Comparison of ENCODE assay signal across 14 mouse cellular contexts in genomic region chr4:130914527-130914926, GRCm38 (mm10). TPM values are rescaled to one million over a fixed set of nuclear protein-coding genes. Genes with fewer than 3 reads are reported as not detected.
DNase-seq lines count a peak whose midpoint lies in the region; TF ChIP-seq lines count a peak whose summit lies in the region.
"Had no signal": no experiment of that assay in that cellular context is flagged by ENCODE, and none has a peak within 500 bp of the region (broad histone marks: within the 10 kb centered on the region; RNA-seq: fewer than 3 reads in every experiment).

No protein-coding gene starts in this region.

- peaks cover 77% of the 10 kb centered on the region for H3K79me2 ChIP-seq in CH12.LX (replicated peaks; ENCODE audit: control insufficient read depth, extremely low read depth, insufficient read depth, poor library complexity, severe bottlenecking)

- H3K4me1 ChIP-seq in lung, adult 2 months (ENCODE audit: control insufficient read depth, insufficient read depth, low read length), result no peaks in the 10 kb centered on the region; the same call in 1 of the 2 replicates
- peaks cover 15 to 59% of the 10 kb centered on the region in 2 experiments for H3K4me1 ChIP-seq in CH12.LX (ENCODE audit: control insufficient read depth in 1 of 2, insufficient read depth in 2 of 2)
- H3K4me1 ChIP-seq in bone marrow macrophage, adult 2 months (ENCODE audit: control insufficient read depth, insufficient read depth, low read length), result peaks cover 37% of the 10 kb centered on the region
- H3K4me1 ChIP-seq in small intestine, adult 2 months (ENCODE audit: control insufficient read depth, insufficient read depth, insufficient read length, low read length), result no peaks in the 10 kb centered on the region; the same call in 1 of the 2 replicates
- peaks cover under 1% of the 10 kb centered on the region; the same call in 1 of the 2 replicates for H3K4me1 ChIP-seq in cerebellum, adult 2 months (ENCODE audit: control insufficient read depth, insufficient read depth, low read length)

- no peak for TF ChIP-seq POLR2A in lung, adult 2 months (IDR thresholded peaks at IDR 0.05; ENCODE audit: borderline replicate concordance, extremely low read depth, low read depth, low read length)
- TF ChIP-seq POLR2A in CH12.LX (IDR thresholded peaks at IDR 0.05; ENCODE audit: low read depth, low read length), result no peak
- no peak for TF ChIP-seq POLR2A in bone marrow macrophage, adult 2 months (IDR thresholded peaks at IDR 0.05; ENCODE audit: borderline replicate concordance, low read depth, low read length)
- TF ChIP-seq POLR2A in small intestine, adult 2 months (IDR thresholded peaks at IDR 0.05; ENCODE audit: low read depth, low read length), result no peak
- TF ChIP-seq POLR2A in cerebellum, adult 2 months (IDR thresholded peaks at IDR 0.05; ENCODE audit: borderline replicate concordance, insufficient read depth, low read length), result no peak

- H3K4me2 ChIP-seq in CH12.LX (ENCODE audit: insufficient read depth, low read depth, poor library complexity, severe bottlenecking), result peak overlapping the region; percentile 85; the same call in 1 of the 2 replicates
- H3K4me2 ChIP-seq: hindbrain, embryonic 14.5 days; midbrain, embryonic 15.5 days had no signal

- H3K27ac ChIP-seq in CH12.LX (ENCODE audit: insufficient read depth, low read depth), result peak overlapping the region; percentile 93; the same call in 1 of the 2 replicates
- peak overlapping the region; percentile 89 for H3K27ac ChIP-seq in bone marrow macrophage, adult 2 months (ENCODE audit: insufficient read depth, low read depth, low read length)
- H3K27ac ChIP-seq in small intestine, adult 2 months (ENCODE audit: insufficient read depth, low read depth, low read length), result no peak overlapping the region; the same call in 1 of the 2 replicates
- H3K27ac ChIP-seq in cerebellum, adult 2 months (ENCODE audit: insufficient read depth, low read length), result no peak overlapping the region
- H3K27ac ChIP-seq: hindbrain, embryonic 14.5 days; midbrain, embryonic 15.5 days had no signal

- TF ChIP-seq RAD21 in CH12.LX (IDR thresholded peaks at IDR 0.05; ENCODE audit: low read depth, low read length), result no peak

- TF ChIP-seq EP300 in CH12.LX (IDR thresholded peaks at IDR 0.05; ENCODE audit: low read length), result no peak

- no peaks in the 10 kb centered on the region for H3K9me3 ChIP-seq in CH12.LX (replicated peaks; ENCODE audit: low read length)
- H3K9me3 ChIP-seq: midbrain, embryonic 15.5 days had no signal

- 53% methylated on average over 7 of the region's 7 CpGs for WGBS in lung, adult 2 months
- 30% methylated on average over 7 of the region's 7 CpGs for WGBS in small intestine, adult 2 months
- WGBS in cerebellum, adult 2 months, result 82% methylated on average over 7 of the region's 7 CpGs

- H3K9ac ChIP-seq in CH12.LX (ENCODE audit: insufficient read depth, low read depth), result peak overlapping the region; percentile 98
- H3K9ac ChIP-seq: hindbrain, embryonic 14.5 days; midbrain, embryonic 15.5 days had no signal

- in situ Hi-C loops in CH12.LX (cut with MboI; ENCODE audit: low pct_ligation_motif_present, low pct_unique_long_range_greater_than_20kb, low sequenced_read_pairs), result no loop called here

- no peak for TF ChIP-seq CTCF in lung, adult 2 months (IDR thresholded peaks at IDR 0.05; ENCODE audit: insufficient read depth, low read length)
- no peak for TF ChIP-seq CTCF in CH12.LX (conservative IDR thresholded peaks at IDR 0.05 in 1 of 2, IDR thresholded peaks at IDR 0.05 in 1 of 2; ENCODE audit: low read depth in 2 of 2, low read length in 2 of 2)
- no peak for TF ChIP-seq CTCF in bone marrow macrophage, adult 2 months (IDR thresholded peaks at IDR 0.05; ENCODE audit: low read depth, low read length)
- TF ChIP-seq CTCF in small intestine, adult 2 months (IDR thresholded peaks at IDR 0.05; ENCODE audit: extremely low read depth, insufficient read length, insufficient replicate concordance, low read depth, low read length), result no peak
- no peak for TF ChIP-seq CTCF in cerebellum, adult 2 months (IDR thresholded peaks at IDR 0.05; ENCODE audit: borderline replicate concordance, insufficient read depth, low read depth, low read length)

- peaks cover 24 to 45% of the 10 kb centered on the region in 2 experiments for H3K36me3 ChIP-seq in CH12.LX (replicated peaks in 1 of 2; ENCODE audit: control insufficient read depth in 1 of 2, insufficient read depth in 1 of 2, low read length in 1 of 2)
- H3K36me3 ChIP-seq in small intestine, adult 2 months (ENCODE audit: control insufficient read depth, insufficient read depth, low read length), result no peaks in the 10 kb centered on the region
- H3K36me3 ChIP-seq: midbrain, embryonic 15.5 days had no signal

- no peaks in the 10 kb centered on the region for H3K27me3 ChIP-seq in CH12.LX (replicated peaks)
- no peaks in the 10 kb centered on the region for H3K27me3 ChIP-seq in small intestine, adult 2 months (ENCODE audit: control insufficient read depth, insufficient read depth, low read length)
- no peaks in the 10 kb centered on the region for H3K27me3 ChIP-seq in cerebellum, adult 2 months (ENCODE audit: control insufficient read depth, insufficient read depth, low read length)
- H3K27me3 ChIP-seq: midbrain, embryonic 15.5 days had no signal

- dilution Hi-C loops in CH12.LX (cut with MboI; ENCODE audit: extremely low pct_ligation_motif_present, extremely low pct_unique_long_range_greater_than_20kb, low sequenced_read_pairs), result no loop called here

- H3K4me3 ChIP-seq in lung, adult 2 months (replicated peaks; ENCODE audit: extremely low read depth, low read depth, low read length), result peak overlapping the region; percentile 69
- H3K4me3 ChIP-seq in CH12.LX (replicated peaks in 1 of 3; ENCODE audit: low read depth in 2 of 3, low read length in 2 of 3, poor library complexity in 1 of 3), result peak overlapping the region; percentile 68 to 84 (median 75)
- H3K4me3 ChIP-seq in bone marrow macrophage, adult 2 months (ENCODE audit: insufficient read depth, low read length), result peak overlapping the region; percentile 83
- peak overlapping the region; percentile 74 for H3K4me3 ChIP-seq in small intestine, adult 2 months (ENCODE audit: low read depth, low read length)
- H3K4me3 ChIP-seq in cerebellum, adult 2 months (replicated peaks; ENCODE audit: insufficient read depth, low read depth, low read length), result no peak overlapping the region
- H3K4me3 ChIP-seq: midbrain, embryonic 15.5 days had no signal

- no peak for DNase-seq in lung, adult 2 months
- no peak for DNase-seq in lung, postnatal 10 days
- no peak for DNase-seq in CH12.LX (ENCODE audit: extremely low read depth)
- no peak for DNase-seq in cerebellum, adult 2 months
- no peak for DNase-seq in gastrocnemius, postnatal 25 days
- DNase-seq: cerebellum, adult 9-11 months; kidney, adult 9 months; lung, postnatal 14 days had no signal

TF ChIP-seq in CH12.LX, 34 proteins besides CTCF, POLR2A, EP300 and RAD21:
- no peak for TF ChIP-seq ZNF384 (IDR thresholded peaks at IDR 0.05; ENCODE audit: low read depth, low read length)
- TF ChIP-seq HCFC1 (IDR thresholded peaks at IDR 0.05; ENCODE audit: low read depth, low read length), result no peak
- no peak for TF ChIP-seq TBP (conservative IDR thresholded peaks at IDR 0.05; ENCODE audit: low read depth, low read length)
- no peak for TF ChIP-seq KAT2A (IDR thresholded peaks at IDR 0.05; ENCODE audit: insufficient replicate concordance, low read length)
- TF ChIP-seq CHD1 (IDR thresholded peaks at IDR 0.05; ENCODE audit: low read depth, low read length), result no peak
- TF ChIP-seq CHD2 (IDR thresholded peaks at IDR 0.05; ENCODE audit: low read length), result no peak
- no peak for TF ChIP-seq NRF1 (IDR thresholded peaks at IDR 0.05; ENCODE audit: low read depth, low read length)
- TF ChIP-seq UBTF (IDR thresholded peaks at IDR 0.05; ENCODE audit: low read depth, low read length), result no peak
- TF ChIP-seq TCF12 (IDR thresholded peaks at IDR 0.05; ENCODE audit: low read depth, low read length), result no peak
- no peak for TF ChIP-seq USF2 (conservative IDR thresholded peaks at IDR 0.05; ENCODE audit: low read depth, low read length)
- TF ChIP-seq MEF2A (IDR thresholded peaks at IDR 0.05; ENCODE audit: borderline replicate concordance, low read depth, low read length), result no peak
- TF ChIP-seq POLR2AphosphoS2 (IDR thresholded peaks at IDR 0.05; ENCODE audit: low read depth, low read length), result no peak
- TF ChIP-seq ZMIZ1 (IDR thresholded peaks at IDR 0.05; ENCODE audit: low read depth, low read length), result no peak
- no peak for TF ChIP-seq JUN (IDR thresholded peaks at IDR 0.05; ENCODE audit: insufficient read depth, low read depth, low read length)
- TF ChIP-seq SMC3 (IDR thresholded peaks at IDR 0.05; ENCODE audit: low read depth, low read length), result no peak
- TF ChIP-seq USF1 (IDR thresholded peaks at IDR 0.05; ENCODE audit: low read depth, low read length), result no peak
- no peak for TF ChIP-seq ELF1 (IDR thresholded peaks at IDR 0.05; ENCODE audit: low read depth, low read length)
- TF ChIP-seq MAX (IDR thresholded peaks at IDR 0.05; ENCODE audit: low read length), result no peak
- TF ChIP-seq PAX5 (IDR thresholded peaks at IDR 0.05; ENCODE audit: low read length), result no peak
- TF ChIP-seq ZKSCAN1 (IDR thresholded peaks at IDR 0.05; ENCODE audit: borderline replicate concordance, low read depth, low read length), result no peak
TF ChIP-seq in CH12.LX: peak in this region for 0.

RNA-seq across cellular contexts. Expression of gene Laptm5, which starts 1.6 kb away (rescaled TPM):
- 258 and 317 TPM in 2 replicates for polyA plus RNA-seq in lung, adult 2 months (2012; rRNA removed)
- total RNA-seq in CH12.LX (2012; rRNA removed), result 182 and 225 TPM in 2 replicates
- total RNA-seq in CH12.LX (2014; rRNA removed), result 32.3 and 41.1 TPM in 2 replicates
- 486 and 594 TPM in 2 replicates for polyA plus RNA-seq in CH12.LX (2012; ENCODE audit: insufficient read length, low read depth)
- polyA plus RNA-seq in bone marrow macrophage, adult 2 months (2012; ENCODE audit: insufficient read depth, insufficient read length, missing spikeins), result 1,649 and 1,910 TPM in 2 replicates
- 56.1 and 79.0 TPM in 2 replicates for polyA plus RNA-seq in small intestine, adult 2 months (2012; rRNA removed)
- 18.9 and 19.0 TPM in 2 replicates for polyA plus RNA-seq in cerebellum, adult 2 months (2012; rRNA removed)
- total RNA-seq in gastrocnemius, postnatal 25 days (2021), result 1 to 10 TPM; 3.1 to 6.7 TPM

RNA-seq across cellular contexts. Expression of gene Matn1, which starts 29.7 kb away (rescaled TPM):
- 0.14 TPM in 1 of 2 replicates, not detected in the other for polyA plus RNA-seq in lung, adult 2 months (2012; rRNA removed)
- total RNA-seq in CH12.LX (2012; rRNA removed) (1.8 and 3.5 TPM in 2 replicates), CH12.LX (2014; rRNA removed) (0.30 and 0.52 TPM in 2 replicates)
- 0.37 and 0.76 TPM in 2 replicates for polyA plus RNA-seq in CH12.LX (2012; ENCODE audit: insufficient read length, low read depth)
- 0.46 TPM in 1 of 2 replicates, not detected in the other for polyA plus RNA-seq in bone marrow macrophage, adult 2 months (2012; ENCODE audit: insufficient read depth, insufficient read length, missing spikeins)
- 0.05 TPM in 1 of 2 replicates, not detected in the other for polyA plus RNA-seq in small intestine, adult 2 months (2012; rRNA removed)
- 0.23 and 0.33 TPM in 2 replicates for polyA plus RNA-seq in cerebellum, adult 2 months (2012; rRNA removed)
- not detected for total RNA-seq in gastrocnemius, postnatal 25 days (2021)
- total RNA-seq: adrenal gland, postnatal 4 days had no signal
- polyA plus RNA-seq: hindbrain, embryonic 14.5 days; neural tube, embryonic 11.5 days had no signal

Comparison
In these comparisons a context has a peak if more than half of its experiments do, and no peak if none do; other contexts are left out.
1. H3K27ac ChIP-seq: peak in CH12.LX (single experiment) and bone marrow macrophage, adult 2 months (single experiment); none in small intestine, adult 2 months (single experiment) and cerebellum, adult 2 months (single experiment).